Mouse (Mus musculus) urinary bladder, postnatal 14 days (tissue): Measurements from ENCODE around the gene Tnc.

ENCODE experiments used
- DNase-seq: peaks from one replicate; pipeline ENCODE4 v3.0.0; 2021; ENCODE audit warnings: low spot score

The Tnc gene

GRCm38 (mm10) chr4:64046831-64047493, at the start of gene Tnc:
Gene Tnc (minus strand): TSS chr4:64047015.
- DNase-seq = peak; percentile 51

- DNase-seq = no peak
Observed at GRCm38 (mm10) chr4:64094221-64094620, 47.4 kb upstream of the Tnc start.

GRCm38 (mm10) chr4:64092857-64093256, 46.0 kb upstream of the Tnc start:
- no peak for DNase-seq

GRCm38 (mm10) chr4:64089378-64089777, 42.6 kb upstream of the Tnc start:
- no peak for DNase-seq

DNA sequence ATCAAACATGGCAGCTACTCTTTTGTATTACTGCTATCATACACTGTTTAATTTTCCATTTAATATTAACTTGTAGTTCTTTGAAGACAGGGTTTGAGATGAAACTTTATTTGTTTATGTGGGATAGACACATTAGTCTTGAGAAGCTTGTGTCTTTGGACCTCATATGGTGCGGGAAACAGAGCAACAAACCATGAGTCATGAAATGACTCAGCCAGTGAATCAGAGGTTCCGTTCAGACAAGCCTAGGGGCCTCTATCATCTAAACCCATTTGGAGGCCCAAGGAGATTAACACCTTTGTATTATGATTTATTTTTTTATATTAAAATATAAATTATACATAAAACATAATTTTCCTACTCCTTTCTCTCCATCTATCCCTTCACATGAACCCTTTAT, 40.9 kb upstream of the Tnc start:
- DNase-seq = no peak

GRCm38 (mm10) chr4:64085993-64086567, 39.3 kb upstream of the Tnc start:
- no peak for DNase-seq

DNA sequence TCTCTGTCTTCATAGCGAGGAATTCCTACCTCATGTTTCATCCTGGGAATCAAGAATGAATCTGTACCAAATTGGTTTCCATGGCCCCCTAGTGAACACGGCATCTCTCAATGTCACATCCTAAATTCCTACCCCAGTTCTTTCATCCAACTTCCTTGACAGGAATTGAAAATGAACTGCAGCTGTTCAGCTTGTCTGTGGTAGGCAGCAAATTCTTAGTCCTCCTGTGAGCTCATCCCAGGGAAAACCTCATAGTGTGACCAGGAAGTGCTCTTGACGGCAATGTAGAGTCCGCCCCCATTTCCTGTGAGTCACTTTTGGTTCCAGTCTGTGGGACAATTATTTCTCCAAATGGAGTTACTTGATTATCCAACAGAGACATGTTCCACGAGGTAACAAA, 37.0 kb upstream of the Tnc start:
- no peak for DNase-seq

DNA sequence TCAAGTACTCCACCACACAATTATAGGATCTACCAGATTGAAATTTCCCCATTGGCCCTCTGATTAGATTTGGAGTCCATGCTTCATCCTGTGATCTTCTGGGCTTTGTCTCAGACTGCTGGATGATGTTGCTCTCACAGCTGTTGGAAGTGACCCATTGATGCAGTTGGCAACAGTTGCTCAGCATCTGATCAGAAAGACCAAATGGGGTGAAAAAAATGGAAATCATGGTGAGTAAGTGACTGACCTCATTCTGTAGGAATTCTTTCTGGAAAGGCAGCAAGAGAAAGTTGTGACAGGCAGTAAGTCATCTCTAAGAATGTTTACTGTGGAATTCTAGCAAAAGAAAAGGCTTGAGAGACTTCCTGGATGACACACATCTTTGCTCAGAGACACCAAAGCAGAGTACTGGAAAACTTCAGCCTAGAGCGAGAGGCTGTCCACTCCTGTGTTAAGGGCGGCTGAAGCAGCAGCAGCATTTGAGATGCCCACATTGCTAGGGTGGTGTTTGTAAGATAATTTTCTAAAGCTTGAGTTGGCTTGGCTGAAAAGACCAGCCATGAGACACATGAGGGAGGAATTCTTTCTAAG, 31.3 kb upstream of the Tnc start:
- DNase-seq = peak; percentile 21

DNA sequence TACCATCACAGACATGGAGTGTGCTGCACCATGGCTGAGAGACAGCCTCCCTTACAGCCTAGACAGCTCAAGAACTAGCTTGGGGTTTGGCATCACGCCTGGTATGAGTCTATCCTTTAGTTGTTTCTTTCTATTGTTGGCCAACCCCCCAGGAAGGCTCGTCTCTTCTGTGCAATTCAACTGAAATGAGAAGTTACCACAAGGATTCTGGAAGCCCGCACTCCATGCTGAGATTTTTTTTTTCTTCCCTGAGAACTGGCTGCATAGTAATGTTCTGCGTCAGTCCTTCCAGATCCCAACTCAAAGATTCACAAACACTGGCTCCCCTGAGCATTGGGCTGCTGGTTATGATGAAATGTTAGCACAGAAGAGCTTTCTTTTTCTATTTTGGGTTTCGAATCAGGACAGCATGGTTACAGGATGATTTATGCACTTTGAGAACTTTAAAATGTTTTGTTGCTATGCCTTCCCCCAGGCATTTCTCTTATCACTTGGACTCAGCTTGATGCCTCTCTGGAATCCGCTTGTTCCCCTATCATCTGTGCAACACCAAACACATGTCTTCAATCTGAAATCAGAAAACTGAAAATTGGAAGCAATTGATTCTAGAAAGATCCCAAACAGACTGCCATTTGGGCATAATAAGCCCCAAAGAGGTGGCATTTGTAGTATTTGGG, 29.7 kb upstream of the Tnc start:
- peak; percentile 13 for DNase-seq

- DNase-seq = no peak
Observed at GRCm38 (mm10) chr4:64074725-64075124, 27.9 kb upstream of the Tnc start.

GRCm38 (mm10) chr4:64067394-64067793, 20.6 kb upstream of the Tnc start:
- no peak for DNase-seq

- no peak for DNase-seq
Observed at GRCm38 (mm10) chr4:64065266-64065665, 18.5 kb upstream of the Tnc start.

DNA sequence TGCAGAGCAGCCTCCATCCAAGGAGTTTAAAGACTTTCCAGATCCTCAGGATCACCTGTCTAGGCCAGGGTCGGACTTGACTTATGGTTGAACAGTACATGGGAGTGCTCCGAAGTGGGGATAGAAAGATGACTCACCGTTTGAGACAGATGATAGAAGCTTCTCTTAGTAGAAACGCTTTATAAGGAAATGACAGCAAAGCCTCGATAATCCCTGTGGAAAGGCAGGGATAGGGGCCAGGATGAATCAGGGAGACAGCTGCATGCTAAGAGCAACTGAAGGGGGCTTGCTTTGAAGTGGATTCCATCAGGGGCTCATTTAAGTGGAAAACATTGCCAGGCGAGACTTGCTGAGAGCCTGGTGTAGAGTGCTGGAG, 12.0 kb upstream of the Tnc start:
- no peak for DNase-seq

- DNase-seq = no peak
Observed at GRCm38 (mm10) chr4:64058048-64058855, 11.4 kb upstream of the Tnc start.

DNA sequence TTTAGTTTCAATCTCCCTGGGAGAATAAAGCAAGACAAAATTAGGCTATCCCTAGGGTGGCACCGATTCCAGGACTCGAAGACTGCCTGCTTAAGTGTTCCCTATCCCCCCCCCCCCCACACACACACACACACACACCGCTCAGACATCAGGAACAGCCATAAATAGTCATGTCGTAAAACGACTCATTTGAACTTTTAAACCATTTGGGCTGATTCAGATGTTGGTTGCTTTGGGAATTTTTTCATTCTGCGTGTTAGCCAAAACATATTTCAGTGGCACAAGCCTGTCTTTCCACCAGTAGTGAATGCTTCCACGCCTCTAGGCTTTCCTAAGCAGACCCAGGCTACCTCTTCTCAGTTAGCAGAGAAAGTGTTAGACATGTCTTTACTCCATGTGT, 1.4 kb upstream of the Tnc start:
- DNase-seq = no peak

DNA sequence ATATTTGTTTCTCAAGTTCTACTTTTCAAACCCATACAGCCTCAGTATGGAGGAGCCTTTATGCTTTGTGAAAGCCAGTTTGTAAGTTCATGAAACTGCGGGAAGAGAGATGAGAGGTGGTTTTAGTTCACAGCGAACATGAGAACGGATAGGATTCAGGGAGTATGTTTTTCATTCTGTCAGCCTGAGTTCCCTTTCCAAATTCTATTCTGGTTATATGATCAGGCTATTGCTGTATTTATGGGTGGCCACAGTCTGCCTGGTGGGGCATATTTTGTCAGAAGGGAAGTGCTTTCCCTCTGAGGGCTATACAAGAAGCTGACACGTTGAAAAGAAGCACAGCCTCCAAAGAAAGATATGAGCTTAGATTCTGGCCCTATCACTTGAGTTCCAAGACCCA, 2.9 kb downstream of the Tnc start:
- DNase-seq = no peak

DNA sequence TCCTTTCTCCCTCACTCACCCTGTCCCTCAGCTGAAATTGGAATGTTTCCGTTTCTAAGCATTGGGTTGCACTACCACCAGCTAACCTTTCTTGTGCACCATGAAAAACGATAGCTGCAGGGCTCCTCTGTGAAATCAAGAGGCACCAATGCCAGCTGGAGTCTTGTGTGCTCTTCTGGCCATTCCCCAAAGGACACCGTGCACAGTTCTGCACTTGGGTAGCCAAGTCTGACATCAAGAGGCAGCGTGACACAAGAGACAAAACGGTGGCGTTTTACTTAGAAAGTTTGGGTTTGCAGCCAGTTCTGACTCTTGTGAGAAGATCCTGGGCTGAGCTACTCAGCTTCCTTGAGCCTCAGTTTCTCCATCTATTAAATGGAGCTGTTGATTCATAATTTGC, 3.4 kb downstream of the Tnc start:
- DNase-seq = no peak

GRCm38 (mm10) chr4:64039091-64039490, 7.7 kb downstream of the Tnc start:
- DNase-seq = no peak

GRCm38 (mm10) chr4:64037513-64037912, 9.3 kb downstream of the Tnc start:
- DNase-seq = no peak

- DNase-seq = no peak
Observed at GRCm38 (mm10) chr4:64034724-64035123, 12.1 kb downstream of the Tnc start.

- no peak for DNase-seq
Observed at GRCm38 (mm10) chr4:64033191-64033590, 13.6 kb downstream of the Tnc start.

DNA sequence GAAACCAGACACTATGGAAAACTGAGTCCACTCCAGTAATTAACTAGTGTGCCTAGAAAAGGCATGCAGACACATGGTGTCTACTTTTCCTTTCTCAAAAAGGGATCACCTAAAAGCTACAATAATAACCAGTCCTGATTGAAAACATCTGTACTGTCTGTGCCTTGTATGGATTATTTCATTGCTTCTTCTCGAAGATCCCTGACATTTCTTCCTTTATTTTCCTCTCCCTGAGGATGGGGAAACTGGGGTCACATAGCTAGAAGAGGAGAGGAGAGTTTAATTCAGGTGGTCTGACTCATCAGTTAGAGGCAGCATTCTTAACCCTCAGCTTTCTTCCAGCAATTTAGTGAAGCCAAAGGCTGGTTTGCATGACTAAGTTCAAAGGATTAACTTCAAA, 17.3 kb downstream of the Tnc start:
- DNase-seq = no peak
